Mouse (Mus musculus): ENCODE data around the gene Tbc1d25. TPM values are rescaled to one million over a fixed set of nuclear protein-coding genes. Genes with fewer than 3 reads are reported as not detected.

The Tbc1d25 gene
- 10 to 100 TPM; 15.1 to 16.0 TPM for total RNA-seq (2021)
- long read RNA-seq, transcript Tbc1d25-201 (6 exons, 2,648 nt), result major isoform, 11 of 16 reads
- long read RNA-seq, partial matches to known transcripts, result 0 of 16 reads
- long read RNA-seq, other reads (novel, unspliced or antisense), result 3 of 16 reads

DNA sequence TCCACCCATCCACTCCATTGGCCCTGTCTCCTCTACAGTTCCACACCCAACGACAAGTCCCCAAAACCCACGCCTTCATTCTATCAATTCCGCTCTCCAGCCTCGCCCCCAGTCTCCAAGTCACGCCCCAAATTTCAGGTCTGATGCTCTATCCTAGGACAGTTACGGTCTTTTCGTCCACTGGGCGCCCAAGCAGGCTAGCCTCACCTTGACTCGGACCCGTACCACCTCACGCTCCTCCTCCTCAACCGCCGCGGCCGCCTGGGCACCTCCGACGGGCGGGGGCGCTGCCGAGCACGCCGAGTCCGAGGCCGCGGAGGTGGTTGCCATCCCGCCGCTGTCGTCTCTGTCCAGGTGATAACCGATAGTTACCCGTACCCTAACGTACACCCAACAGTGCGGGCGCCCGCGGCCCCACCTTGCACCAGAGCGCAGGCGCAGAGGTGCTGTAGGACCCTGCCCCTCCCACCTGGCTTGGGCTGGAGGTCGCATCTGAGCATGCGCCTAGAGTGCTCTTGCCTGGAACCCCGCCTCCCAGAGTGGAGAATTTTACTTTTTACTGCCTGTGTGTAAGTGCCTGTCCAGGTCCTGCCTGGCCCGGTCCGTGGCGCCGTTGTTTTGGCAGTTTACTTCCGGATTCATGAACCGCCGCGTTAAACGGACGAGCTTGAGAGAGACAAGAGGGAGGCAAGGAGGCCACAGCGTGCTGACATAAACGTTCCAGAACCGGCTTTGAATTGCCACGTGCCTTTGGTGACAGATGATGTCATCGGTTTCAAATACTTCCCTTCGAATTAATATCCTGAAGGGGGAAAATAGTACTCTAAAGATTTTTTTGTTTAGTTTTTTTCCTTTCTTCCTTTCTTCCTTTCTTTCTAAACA is at the start of gene Tbc1d25:
Tbc1d25 (minus strand) TSS at position 678 of the 882 bp plus-strand sequence.
- DNase-seq (ENCODE audit: low spot score in 2 of 2), result peak; percentile 69 to 82

DNA sequence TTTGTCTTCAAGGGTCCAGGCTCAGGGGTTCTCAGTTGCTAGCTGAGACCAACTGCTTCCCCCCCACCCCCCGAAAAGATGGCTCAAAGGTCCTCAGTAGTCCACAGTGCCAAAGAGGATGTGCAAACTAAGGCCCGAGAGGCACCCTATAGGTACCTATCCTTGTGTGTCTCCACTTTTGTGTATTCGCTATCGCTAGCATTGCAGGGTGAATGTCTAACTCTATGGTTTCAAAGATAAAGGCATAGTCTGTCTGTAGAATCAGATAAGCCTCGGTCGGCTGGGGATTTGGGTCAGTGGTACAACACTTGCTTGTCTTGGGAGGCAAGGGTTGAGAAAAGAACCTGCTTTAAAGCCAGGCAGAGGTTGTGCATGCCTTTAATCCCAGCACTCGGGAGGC is 47.5 kb upstream of the Tbc1d25 start:
- DNase-seq (ENCODE audit: low spot score in 2 of 2), result no peak

DNA sequence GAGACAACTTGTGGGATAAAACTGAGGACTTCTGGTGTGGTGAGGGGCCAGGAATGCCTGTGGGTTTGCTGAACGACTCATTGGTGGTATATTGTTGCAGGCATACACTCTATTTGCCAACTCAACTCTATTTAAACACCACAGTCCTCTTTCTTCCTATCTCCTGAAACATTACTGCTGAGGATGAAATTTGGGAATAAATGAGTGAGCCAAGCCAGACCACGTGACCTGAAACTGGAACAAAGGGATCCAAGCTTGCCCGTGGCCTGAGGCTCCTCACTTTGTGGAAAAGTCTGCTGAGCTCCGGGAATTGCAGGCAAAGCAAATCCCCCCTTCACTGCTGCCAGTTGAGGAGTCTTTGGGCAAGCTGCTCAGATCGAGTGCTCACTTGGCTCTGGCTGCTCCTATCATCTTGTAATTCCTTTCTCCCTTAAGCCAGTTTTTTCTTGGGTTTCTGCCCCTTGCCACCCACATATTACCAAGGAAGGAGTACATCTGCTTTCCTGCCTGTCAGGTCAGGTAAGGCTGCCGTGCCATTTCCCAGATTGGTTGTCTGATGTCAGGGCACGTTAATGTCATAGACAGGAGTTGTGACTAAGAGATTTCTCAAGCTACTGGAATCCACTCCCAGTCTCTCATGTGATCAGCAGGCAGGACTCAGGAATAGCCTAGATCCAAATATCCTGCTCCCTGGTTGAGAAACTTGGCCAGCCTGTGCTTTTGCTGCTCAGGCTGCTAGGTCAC is 46.9 kb upstream of the Tbc1d25 start:
- DNase-seq (ENCODE audit: low spot score in 2 of 2), result peak; percentile 13 to 20

DNA sequence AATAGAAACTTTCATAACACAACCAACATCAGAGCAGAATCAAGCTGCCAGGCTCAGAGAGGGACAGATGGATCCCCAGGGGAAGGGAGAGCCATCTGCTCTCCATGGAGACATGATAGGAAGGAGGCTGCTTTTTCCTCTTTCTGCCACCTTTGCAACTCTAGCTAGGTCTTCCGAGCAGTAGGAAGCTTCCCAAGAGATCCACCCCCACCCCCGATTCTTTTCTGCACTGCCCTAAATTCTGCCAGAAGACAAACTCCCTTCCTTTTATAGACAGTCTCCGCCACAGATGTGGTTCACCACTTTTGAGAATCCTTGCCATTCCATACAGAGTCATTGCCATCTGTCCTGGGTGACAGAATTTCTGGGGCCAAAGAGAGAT is 46.3 kb upstream of the Tbc1d25 start:
- DNase-seq (ENCODE audit: low spot score in 2 of 2), result peak in 1 of 2 experiments; percentile 22

DNA sequence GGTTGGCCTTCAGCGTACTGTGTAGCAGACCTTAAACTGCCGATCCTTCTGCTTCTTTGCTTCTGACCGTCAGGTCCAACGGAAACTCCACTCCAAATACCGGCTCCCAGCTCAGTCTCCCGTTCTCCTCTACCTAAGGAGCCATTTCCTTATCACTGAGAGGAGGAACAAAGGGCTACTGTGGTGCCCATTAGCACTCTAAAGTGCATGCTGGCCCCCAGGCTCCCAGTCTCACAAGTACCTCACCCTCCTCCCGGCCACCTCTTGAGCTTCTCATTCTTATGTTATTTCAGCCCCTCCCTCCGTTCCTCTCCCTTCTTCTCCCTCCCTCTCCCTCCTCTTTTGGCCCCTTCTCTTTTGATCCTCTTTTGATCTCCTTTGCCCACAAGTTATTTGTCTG is 43.7 kb upstream of the Tbc1d25 start:
- DNase-seq (ENCODE audit: low spot score in 2 of 2), result no peak

DNA sequence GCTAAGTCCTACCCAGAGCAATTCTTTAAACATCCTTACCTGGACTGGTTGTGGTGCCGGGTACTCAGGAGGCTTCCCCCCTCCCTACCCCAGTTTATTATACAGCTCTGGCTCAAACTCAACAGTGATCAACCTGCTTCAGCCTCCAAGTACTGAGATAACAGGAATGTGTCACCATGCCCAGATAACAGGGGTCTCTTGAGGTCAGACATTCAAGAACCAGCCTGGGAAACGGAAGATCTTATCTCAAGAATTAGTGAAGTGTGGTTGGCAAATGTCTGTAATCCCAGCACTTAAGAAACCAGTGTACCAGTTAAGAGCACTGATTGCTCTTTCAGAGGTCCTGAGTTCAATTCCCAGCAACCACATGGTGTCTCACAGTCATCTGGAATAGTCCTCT is 42.1 kb upstream of the Tbc1d25 start:
- DNase-seq (ENCODE audit: low spot score in 2 of 2), result no peak

DNA sequence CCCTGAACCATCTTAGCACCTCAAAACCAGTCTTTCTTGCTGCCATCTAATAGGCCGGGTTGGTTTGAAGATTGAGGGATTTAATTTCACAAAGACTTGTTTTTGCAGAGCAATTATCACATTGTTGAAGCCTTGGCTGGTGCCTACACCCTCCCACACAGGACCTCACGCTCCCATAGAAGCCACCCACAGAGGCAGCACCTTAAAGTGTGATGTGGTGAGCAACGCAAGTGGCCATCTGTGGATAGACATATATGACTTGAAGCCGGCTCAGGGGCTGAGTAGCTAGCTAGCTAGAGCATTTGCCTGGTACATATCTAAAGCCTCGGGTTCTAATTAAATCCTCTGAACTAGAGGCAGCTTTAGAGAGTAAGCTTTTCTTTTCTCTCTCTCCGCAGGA is 41.4 kb upstream of the Tbc1d25 start:
- no peak for DNase-seq (ENCODE audit: low spot score in 2 of 2)

DNA sequence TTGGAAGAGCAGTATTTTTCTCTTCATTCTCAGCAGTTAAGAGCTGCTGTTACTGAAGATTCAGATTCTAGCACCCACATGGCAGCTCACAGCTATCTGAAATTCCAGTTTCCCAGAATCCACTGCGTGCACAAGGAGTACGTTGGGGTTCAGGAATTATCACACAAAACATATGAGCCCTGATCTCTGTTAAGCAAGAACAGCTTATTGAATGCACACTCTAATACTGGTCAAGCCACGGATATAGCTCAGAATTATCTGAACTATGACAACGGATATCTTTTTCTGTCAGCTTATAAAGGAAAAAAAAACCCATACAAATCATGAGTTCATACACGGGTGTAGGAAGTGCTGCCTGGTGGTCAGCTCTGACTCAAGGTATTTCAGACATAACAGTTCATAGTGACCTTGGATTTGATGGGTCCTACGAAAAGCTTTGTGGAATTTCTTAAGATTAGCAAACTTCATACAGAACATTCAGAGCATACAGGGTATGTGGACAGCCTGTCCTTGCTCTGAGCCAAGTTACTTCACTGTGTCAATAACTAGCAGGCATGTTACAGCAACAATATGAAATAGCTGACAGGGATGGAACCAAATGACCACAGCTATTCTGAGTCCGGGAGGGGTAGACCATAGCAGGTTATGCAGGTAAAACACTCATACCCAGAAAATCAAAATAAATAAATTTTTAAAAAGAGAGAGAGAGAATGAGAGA is 35.7 kb upstream of the Tbc1d25 start:
- DNase-seq (ENCODE audit: low spot score in 2 of 2), result no peak

DNA sequence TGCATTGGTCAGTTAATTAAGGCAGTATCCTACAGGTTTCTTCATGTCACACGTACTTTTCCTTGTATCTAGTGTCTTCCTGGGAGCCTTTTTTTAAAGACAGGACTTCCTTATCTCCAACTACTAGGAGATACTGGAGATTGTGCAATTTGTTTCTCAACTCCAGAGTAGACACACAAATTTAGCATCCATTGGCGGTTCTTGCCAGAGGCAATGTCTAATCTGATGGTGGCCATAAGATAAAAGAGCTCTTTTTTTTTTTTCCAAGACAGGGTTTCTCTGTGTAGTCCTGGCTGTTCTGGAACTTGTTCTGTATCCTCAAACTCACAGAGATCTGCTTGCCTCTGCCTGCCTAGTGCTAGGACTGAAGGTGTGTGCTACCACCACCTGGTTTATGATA is 33.7 kb upstream of the Tbc1d25 start:
- DNase-seq (ENCODE audit: low spot score in 2 of 2), result no peak

DNA sequence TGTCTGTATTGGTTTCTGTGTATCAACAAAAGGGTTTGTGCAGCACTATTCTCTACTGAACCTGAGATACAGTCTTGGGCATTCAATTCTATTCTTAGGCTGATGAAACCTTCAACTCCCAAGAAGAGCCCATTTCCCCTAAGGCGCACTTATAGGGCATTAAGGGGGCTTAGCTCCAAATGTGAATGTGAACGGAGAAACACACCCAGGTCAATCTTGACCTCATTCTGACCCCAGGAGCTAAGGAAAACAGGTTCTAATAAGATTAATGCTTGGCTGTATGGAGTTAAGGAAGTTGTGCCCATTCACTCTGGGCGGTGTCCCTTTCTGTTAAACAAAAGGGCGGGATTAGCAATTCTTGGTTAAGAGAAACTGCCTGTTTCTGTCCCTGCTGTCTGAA is 31.2 kb upstream of the Tbc1d25 start:
- DNase-seq (ENCODE audit: low spot score in 2 of 2), result no peak

DNA sequence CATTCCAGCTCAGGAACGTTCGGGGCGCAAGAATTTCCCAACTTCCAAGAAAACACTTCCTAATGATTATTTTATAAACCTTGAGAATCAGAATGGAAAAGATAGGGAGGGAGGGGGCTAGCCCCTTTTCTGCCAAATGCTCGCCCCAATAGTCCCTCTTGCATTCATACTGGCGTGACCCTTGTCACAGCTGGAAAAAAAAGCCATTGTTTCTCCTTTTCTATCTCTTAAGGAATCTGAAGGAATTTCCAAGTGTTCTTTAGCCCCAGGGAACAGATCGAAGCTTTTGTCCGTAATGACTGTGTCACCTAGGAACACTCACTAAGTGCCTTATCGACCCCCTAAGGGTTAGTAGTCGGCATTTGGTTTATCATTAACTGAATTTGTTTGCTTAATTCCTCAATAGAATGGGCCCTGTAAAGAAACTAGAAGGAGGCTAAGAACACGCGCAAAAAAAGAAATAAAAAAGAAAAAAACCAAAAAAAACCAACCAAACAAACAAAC is 30.8 kb upstream of the Tbc1d25 start:
- no peak for DNase-seq (ENCODE audit: low spot score in 2 of 2)

DNA sequence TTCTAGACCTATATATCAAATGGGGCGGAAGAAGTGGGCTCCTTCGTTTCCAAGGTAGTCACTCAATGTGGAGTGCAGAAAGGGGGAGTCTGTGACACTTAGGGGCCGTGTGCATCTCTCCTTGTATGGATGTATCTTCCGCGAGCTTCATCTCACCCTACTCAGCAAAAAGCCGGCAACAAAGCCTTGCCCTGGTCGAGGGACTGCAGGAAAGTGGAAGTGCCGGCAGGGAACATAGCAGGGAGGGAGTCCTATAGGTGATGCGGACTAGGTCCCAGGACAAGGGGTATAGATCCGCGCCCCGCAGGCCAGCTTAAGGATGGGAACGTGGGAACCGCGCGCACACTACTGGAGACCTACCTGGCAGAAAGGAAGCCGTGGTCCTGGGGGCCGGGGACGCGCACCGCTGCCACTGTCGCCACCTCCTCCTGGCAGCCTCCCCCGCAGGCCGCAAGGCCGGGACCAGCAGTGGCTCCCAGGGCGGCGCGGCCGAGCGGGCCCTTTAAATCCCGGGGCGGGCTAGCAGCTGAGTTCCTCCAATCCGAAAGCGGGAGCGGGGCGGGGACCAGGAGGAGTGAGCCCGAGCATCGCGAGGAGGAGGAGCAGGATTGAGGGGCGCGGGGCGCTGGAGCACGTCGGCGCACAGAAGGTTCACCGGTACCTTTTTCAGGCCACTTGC is 30.2 kb upstream of the Tbc1d25 start, which contains the start of gene Porcn:
Porcn (minus strand) TSS at position 511 of the 679 bp plus-strand sequence.
- peak; percentile 70 to 84 for DNase-seq (ENCODE audit: low spot score in 2 of 2)

DNA sequence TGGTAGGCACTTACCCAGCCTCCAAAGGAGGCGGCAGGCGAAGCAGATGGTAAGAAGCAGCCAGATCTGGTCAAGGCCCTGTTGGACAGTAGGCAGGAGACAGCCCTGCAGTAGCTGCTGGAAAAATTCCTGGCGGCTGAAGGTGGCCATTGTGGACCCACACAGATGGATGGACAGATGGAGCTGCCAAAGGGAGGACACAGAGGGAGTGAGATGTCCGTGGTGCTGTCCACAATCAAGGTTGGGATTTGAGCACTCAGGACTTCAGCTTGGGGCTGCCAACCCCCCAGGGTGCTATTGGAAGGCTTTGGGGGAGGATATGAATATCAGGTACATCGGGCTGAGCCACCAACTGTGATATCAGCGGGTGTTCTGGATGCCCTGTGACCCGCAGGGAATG is 29.6 kb upstream of the Tbc1d25 start:
- DNase-seq (ENCODE audit: low spot score in 2 of 2), result no peak

DNA sequence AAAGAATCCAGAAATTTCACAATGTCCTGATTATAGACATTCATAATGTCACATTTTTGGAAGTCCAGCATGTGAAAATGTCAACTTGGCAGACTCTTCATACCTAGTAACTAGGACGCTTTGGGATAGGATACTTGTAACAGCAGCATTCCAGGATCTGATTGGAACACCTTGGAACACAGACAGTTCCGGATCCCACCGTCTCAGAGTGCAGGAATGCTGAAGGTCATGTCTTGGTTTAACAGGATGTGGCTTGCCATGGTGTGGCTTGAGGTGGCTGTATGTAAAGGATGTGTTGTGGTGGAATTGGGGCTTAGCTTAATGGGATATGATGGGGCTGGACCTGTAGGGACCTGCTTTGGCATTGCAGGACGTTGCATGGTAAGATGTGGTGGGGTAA is 29.1 kb upstream of the Tbc1d25 start:
- no peak for DNase-seq (ENCODE audit: low spot score in 2 of 2)

DNA sequence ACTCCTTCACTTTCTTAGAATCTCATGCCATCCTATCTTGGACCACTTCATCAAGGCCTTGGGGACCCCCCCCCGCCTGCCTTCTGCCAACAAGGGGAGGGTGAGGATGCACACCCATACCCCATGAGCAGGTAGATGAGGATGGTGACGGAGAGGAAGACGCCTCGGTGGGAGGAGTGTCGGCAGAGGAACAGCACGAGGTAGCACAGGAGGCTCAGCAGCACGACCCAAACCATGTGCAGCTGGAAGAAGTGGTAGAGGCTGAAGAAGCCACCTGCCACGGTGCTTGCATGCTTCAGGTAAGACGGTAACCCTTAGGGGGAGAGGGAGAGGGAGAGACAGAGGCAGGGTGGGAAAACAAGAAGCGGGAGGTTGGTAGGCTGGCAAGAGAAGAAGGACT is 28.1 kb upstream of the Tbc1d25 start:
- DNase-seq (ENCODE audit: low spot score in 2 of 2), result no peak

DNA sequence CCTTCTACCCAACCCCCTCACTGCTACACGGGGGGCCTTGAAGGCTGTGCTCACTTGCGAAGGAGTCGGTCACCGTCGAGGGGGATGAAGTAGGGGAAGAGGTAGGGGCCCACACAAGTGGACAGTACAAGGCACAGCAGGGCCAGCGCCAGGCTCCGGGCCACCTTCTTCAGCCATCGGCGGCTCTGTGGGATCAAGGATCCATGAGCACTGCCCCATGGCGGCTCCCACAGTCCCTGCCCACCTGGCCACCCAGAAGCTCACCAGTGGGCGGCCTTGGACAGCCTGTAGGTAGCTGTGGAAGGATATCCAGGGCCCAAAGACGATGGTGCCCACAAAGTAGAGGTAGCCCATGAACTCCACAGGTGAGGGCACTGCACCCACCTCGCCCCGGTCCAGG is 27.1 kb upstream of the Tbc1d25 start:
- DNase-seq (ENCODE audit: low spot score in 2 of 2), result no peak

DNA sequence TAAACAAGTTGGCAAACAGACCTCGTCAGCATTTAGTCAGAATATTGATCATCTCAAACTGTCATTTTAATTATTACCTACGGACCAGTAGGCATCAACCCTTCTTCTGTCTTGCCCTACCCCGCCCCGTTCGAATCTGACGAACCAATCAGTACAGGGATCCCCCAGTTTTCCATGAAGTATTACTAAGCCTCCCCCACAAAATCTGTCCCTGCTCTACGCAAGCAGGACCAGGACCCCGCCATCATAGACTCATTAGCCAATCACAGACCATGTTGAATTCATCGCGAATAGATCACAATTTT is 17.4 kb upstream of the Tbc1d25 start, which contains the start of gene Ebp:
Ebp (minus strand) TSS at position 94 of the 305 bp plus-strand sequence.
- DNase-seq (ENCODE audit: low spot score in 2 of 2), result peak in 1 of 2 experiments; percentile 58

DNA sequence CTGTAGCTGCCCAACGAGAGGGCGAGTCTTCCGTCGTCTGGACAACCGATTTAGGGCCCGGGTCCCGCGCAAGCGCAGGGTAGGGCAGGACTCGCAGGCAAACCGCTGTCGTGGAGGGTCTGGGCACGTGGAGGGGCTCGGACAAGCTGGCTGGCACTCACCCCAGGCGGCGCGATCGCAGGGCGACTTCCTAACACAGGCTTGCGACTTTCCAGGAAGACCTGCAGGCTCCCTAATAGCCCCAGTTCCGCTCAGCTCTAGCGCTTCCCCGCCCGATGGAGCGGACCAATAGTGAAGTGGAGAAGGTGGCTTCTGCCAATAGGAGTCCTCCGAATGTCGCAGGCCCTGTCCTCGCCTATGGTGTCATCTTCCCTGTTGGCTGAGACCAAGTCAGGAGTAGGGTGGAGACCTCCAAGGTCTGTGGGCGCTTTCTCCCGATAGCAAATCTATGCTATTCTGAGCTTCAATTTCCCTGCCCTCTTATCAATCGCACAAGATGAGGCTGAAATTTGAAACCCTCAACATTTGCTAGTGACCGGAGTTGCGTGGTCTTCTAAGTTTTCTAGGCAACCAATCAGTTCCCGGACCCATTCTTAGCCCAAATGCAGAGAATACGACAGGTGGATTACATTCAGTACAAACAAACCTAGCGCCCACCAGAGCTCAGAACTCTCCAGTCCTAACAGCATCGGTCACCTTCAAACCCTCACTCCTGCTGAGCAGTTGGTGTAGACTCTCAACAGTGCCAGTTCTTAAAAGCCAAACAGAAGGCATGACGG is 16.8 kb upstream of the Tbc1d25 start:
- peak; percentile 71 to 78 for DNase-seq (ENCODE audit: low spot score in 2 of 2)

DNA sequence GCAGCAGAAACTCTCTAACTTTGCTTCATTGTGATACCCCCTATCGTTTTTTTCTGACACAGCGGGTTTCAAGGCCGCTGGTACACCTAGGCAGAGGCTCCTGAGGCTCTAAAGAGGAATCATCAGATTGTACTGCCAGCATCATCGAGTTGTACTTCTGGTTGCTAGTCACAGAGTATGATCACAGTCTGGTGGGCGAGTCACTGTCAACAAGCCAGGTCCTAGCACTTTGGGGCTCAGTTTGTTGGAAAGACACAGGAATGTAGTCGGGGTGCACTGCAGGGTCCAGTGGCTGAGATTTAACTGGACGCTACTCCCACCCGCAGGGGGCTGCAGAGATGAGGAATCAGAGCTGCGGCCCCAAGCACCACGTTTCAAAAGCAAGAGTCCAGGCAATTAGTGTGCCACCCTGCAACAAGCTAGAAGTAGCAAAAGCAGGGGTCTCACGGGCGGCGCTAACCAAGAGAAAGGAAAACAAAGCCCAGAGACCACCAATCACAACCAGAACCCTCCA is 16.2 kb upstream of the Tbc1d25 start:
- DNase-seq (ENCODE audit: low spot score in 2 of 2), result no peak
